Mouse (Mus musculus) 3T3-L1 (cell line): ENCODE results near the gene Osbpl10.

ENCODE experiments used
- DNase-seq: peaks from one replicate; pipeline ENCODE4 v3.0.0-alpha.2; 2015; ENCODE audit warnings: low read depth, low spot score

Gene Osbpl10

DNA sequence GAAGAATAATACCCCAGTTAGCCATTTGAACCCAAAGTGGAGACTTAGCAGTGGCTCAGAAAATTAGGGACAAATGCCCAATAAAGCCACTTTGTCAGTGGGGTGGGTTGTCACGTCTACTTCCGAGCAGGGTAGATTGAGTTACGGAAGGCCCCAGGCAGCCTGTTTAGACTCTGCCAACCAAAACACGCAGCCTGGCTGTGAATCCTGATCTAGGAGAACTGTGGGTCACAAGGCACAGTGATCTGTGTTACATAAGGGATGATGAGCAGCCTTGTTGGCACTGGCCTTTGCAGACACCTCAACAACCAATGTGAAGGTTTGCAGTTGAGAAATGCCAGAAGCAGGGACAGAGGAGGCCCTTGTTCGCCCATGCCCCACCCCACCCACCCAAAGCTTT lies 183.2 kb downstream of the Osbpl10 start:
- no peak for DNase-seq

DNA sequence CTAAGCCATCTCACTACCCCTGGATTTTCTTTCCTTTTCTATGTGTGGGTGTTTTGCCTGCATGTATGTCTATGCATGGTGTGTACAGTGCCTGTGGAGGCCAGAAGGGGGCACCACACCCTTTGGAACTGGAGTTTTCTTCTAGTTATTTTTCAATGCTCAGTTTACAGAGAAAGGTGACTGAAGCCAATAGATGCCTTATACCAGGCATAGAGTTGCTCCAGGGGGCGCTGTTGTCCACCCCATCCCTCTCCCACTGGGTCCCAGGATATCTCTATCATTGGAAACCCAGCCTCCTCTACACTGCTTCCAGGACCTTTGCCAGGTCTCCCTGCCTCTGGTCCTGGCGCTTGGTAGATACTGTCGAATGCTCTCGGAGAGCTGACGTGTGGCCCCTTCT lies 184.7 kb downstream of the Osbpl10 start:
- DNase-seq = peak; percentile 69

GRCm38 (mm10) chr9:115163693-115164092 lies 185.3 kb downstream of the Osbpl10 start:
- DNase-seq = no peak

DNA sequence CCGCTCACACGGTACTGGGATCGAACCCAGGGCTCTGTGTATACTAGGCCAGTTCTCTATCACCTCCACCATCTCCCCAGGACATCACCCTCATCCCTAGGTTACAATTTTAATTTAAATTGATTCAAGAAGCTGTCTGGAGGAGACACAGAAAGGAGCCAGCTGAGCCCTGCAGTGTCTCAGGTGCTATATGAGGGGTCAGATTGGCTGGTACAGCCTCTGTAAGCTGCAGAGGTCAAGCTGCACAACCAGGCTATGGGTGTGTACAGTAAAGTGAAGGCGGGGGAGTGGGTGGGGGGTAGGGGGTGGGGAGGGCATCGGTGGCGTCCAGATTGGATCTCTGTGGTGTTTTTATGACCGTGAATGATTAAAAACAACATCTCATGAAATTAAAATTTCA lies 186.0 kb downstream of the Osbpl10 start:
- no peak for DNase-seq

DNA sequence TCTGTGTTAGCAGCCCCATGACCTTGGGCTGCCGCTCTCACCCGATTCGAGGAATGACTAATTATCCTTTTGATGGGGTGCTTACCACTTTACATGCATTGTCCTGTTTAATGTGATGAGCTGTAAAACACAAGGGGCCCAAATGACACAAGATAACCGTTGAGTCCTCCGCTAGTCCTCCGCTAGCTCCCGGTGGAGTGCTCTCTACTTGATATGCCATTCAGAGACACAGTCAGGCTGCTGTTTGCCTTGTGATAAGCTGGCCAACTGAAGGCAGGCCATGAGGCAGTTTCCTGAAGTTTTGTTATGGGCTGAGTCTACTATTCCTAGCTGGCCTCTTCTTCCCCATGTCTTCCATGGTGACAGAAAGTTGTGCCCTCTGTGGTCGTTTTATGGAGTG lies 187.6 kb downstream of the Osbpl10 start:
- no peak for DNase-seq

GRCm38 (mm10) chr9:115169591-115169990 lies 191.2 kb downstream of the Osbpl10 start:
- no peak for DNase-seq

GRCm38 (mm10) chr9:115172096-115172495 lies 193.7 kb downstream of the Osbpl10 start:
- no peak for DNase-seq

- DNase-seq = no peak
These were observed 200.8 kb downstream of the Osbpl10 start for GRCm38 (mm10) chr9:115179154-115179553.

- DNase-seq = no peak
These were observed 201.6 kb downstream of the Osbpl10 start for GRCm38 (mm10) chr9:115179935-115180334.

GRCm38 (mm10) chr9:115186402-115186801 lies 208.0 kb downstream of the Osbpl10 start:
- no peak for DNase-seq

DNA sequence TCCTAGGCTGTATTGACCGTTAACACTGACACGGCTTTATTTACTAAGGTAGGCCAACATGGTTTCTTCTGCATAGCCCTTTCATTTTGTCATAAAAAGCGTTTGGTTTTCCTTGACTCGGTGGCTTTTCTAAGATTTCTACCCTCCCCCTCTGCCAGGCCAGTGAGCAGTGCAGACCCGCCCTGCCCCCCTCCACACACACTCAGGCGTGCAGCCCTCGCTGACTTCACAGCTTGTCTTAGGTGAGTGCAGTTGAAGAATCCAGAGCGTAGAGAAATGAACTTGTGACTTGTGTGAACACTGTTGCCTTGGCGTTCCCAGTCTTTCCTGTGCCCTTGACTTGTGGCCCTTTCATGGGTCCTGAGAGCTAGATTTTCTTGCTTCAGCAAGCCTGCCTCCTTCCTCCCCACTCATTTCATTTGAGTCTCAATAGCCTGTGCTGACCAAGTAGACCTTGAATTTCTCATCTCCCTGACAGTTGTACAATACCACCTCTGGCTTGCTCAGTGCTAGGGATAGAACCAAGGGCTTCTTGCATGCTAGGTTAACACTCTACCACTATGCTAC lies 212.1 kb downstream of the Osbpl10 start:
- no peak for DNase-seq

DNA sequence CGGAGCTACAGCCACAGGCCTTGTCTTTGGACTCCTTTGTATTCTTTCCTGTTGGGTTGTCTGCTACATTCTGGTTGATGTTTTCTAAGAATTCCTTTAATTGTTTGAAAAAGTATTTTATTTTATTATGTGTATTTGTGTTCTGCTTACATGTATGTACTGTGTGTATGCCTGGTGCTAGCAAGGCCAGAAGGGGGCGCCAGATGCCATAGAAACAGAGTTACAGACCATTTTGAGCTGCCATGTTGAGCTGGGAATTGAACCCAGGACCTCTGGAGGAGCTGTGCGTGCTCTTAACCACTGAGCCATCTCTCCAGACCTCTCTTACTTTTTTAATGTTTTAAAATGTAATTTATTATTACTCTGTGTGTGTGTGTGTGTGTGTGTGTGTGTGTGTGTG lies 214.5 kb downstream of the Osbpl10 start:
- DNase-seq = no peak

DNA sequence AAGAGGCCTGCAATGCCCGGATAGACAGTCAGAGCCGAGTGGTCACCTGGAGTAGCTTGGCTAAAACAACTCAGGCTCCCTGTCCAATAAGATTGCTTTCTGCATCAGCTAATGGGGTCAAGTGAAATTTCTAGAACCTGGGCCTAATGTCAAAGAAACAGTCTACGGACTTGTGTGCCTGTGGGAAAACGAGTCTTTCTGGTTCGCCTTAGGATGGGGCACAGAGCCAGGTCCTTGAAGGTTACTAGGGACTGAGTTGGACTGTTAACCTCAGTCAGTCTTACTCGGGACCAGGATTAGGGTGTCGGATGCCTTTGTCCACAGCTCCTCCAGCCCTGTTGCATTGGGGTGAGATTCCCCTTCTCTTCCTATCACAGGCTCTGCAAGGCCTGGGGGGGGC lies 218.7 kb downstream of the Osbpl10 start:
- no peak for DNase-seq

GRCm38 (mm10) chr9:115200166-115200862 lies 221.9 kb downstream of the Osbpl10 start:
- peak; percentile 13 for DNase-seq

DNA sequence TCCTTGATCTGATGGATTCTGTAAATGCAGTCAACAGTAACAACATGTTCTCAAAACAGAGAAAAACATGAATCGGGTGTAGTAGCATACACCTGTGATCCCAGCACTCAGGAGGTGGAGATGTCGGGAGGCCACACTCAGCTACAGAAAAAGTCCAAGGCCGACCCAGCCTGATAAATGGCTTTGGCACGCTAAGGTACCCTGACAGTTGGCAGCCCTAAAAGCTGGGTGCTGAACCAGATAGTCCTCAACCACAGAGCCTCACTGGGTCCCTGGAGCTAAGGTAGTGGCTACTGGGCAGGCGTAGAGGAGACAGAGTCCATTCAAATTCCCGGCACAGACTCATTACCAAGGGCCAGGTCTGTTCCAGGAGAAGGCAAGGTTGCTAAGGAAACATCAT lies 222.9 kb downstream of the Osbpl10 start:
- no peak for DNase-seq

DNA sequence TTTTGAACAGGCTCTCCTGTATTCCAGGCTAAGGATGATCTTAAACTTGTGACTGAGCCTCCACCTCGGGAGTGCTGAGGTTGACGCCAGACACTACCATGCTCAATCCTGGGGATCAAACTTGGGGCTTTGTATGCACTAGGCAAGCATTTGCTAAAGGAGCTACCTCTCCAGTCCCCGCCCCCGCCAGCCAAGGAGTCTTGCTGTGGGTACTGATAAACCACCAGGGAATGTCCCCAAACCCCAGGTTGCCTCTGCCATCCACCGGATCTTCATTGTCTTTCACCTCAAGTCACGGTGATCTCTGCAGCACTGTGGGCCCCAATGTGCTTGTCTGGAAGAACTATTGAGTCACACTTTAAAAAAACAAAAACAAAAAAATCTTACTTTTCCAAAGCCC lies 224.8 kb downstream of the Osbpl10 start:
- no peak for DNase-seq

DNA sequence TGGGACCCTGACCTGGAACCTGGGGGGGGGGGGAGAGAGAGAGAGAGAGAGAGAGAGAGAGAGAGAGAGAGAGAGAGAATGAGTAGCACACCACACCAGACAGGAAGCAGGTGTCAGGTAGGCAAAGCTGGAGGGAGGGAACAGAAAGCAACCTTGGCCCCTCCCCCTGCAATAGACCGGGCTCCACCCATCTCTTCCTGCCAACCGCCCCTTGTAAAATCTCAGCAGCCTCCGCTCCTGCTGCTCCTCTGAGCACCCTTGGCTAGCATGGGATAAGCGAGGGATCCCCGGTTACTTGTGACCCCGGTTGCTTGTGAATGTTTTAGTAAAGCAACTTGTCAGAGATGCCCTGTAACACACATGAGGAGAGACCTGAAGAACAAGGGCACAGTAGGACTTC lies 227.1 kb downstream of the Osbpl10 start:
- DNase-seq = no peak

DNA sequence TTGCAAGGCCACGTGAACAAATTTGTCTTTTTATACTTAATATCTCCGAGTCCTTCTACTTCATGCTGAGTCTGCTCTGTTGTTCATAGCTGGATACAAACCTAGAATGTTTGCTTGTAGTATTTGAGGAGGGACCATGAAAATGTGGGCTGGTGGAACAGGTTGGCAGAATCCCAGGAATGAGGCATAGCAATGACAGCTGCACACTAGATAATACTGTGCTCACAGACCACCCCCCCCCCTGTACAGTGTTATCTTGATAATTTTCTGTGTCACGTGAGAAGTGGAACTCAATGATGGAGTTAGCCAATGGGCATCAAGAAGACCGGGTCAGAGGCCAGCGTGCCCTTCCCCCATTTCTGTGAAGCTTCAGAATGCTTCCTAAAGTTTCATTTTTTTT lies 227.8 kb downstream of the Osbpl10 start:
- DNase-seq = no peak

- DNase-seq = no peak
These were observed 231.4 kb downstream of the Osbpl10 start for GRCm38 (mm10) chr9:115209737-115210136.

GRCm38 (mm10) chr9:115210535-115210934 lies 232.2 kb downstream of the Osbpl10 start:
- DNase-seq = no peak

GRCm38 (mm10) chr9:115213755-115214264 lies 235.4 kb downstream of the Osbpl10 start:
- DNase-seq = no peak

GRCm38 (mm10) chr9:115214572-115215571 lies 236.5 kb downstream of the Osbpl10 start:
- DNase-seq = no peak
